Comparison of ENCODE assay signal across 22 mouse cellular contexts in the genomic region with DNA sequence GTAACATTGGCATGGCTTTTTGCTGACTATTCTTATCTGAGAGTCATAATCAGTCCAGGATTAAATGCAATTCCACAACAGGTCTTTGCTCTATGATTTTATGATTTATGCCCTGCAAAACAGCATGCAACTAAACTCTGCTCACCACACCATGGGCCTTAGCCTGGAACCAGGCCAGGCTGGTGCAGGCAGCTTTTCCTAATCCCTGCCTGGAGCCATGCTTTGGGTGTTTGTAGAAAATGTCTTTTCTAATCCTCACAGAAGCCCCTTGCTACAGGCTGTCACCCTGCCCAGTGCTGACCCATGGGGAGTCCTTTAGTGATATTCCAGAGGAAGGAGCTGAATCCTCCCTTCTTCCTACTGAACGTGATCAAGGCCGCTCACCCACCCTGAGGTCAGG.
A peak's percentile ranks its signal among the peaks of the same experiment; 100 is the strongest.
DNase-seq lines count a peak whose midpoint lies in the region; ATAC-seq and TF ChIP-seq lines count a peak whose summit lies in the region.
"Had no signal": no experiment of that assay in that cellular context is flagged by ENCODE, and none has a peak within 500 bp of the region (broad histone marks: within the 10 kb centered on the region; RNA-seq: fewer than 3 reads in every experiment).

No protein-coding gene starts in this region.

- H3K4me3 ChIP-seq in hindbrain, postnatal 0 days (ENCODE audit: low read length): no peak overlapping the region
- no peak overlapping the region for H3K4me3 ChIP-seq in hindbrain, embryonic 12.5 days
- no peak overlapping the region for H3K4me3 ChIP-seq in midbrain, embryonic 14.5 days (replicated peaks; ENCODE audit: low read depth, low read length)
- H3K4me3 ChIP-seq in midbrain, postnatal 0 days (ENCODE audit: low read depth, low read length): no peak overlapping the region
- no peak overlapping the region for H3K4me3 ChIP-seq in embryonic facial prominence, embryonic 12.5 days
- H3K4me3 ChIP-seq: forebrain, embryonic 15.5 days; heart, adult 2 months; heart, embryonic 15.5 days; hindbrain, embryonic 10.5 days; hindbrain, embryonic 15.5 days had no signal

- TF ChIP-seq CTCF in hindbrain, postnatal 0 days (IDR thresholded peaks at IDR 0.05; ENCODE audit: low read depth): no peak
- no peak for TF ChIP-seq CTCF in midbrain, postnatal 0 days (IDR thresholded peaks at IDR 0.05)

- H3K4me2 ChIP-seq in hindbrain, postnatal 0 days (ENCODE audit: low read depth, low read length): no peak overlapping the region
- H3K4me2 ChIP-seq in hindbrain, embryonic 12.5 days (replicated peaks): no peak overlapping the region
- H3K4me2 ChIP-seq in midbrain, embryonic 14.5 days (ENCODE audit: low read length): no peak overlapping the region
- H3K4me2 ChIP-seq in midbrain, postnatal 0 days (ENCODE audit: low read depth, low read length, poor library complexity, severe bottlenecking): no peak overlapping the region
- H3K4me2 ChIP-seq in embryonic facial prominence, embryonic 12.5 days (replicated peaks): no peak overlapping the region
- H3K4me2 ChIP-seq: forebrain, embryonic 15.5 days; heart, embryonic 11.5 days; heart, embryonic 15.5 days; hindbrain, embryonic 15.5 days had no signal

- H3K9ac ChIP-seq in hindbrain, postnatal 0 days (replicated peaks; ENCODE audit: low read length): no peak overlapping the region
- H3K9ac ChIP-seq in hindbrain, embryonic 12.5 days: no peak overlapping the region
- H3K9ac ChIP-seq in midbrain, embryonic 14.5 days (replicated peaks; ENCODE audit: low read length): no peak overlapping the region
- no peak overlapping the region for H3K9ac ChIP-seq in midbrain, postnatal 0 days (replicated peaks; ENCODE audit: low read length, poor library complexity, severe bottlenecking)
- H3K9ac ChIP-seq in embryonic facial prominence, embryonic 12.5 days: no peak overlapping the region
- H3K9ac ChIP-seq: forebrain, embryonic 15.5 days; heart, embryonic 15.5 days; hindbrain, embryonic 15.5 days had no signal

- H3K9me3 ChIP-seq in hindbrain, postnatal 0 days (ENCODE audit: low read length): no peaks in the 10 kb centered on the region
- no peaks in the 10 kb centered on the region for H3K9me3 ChIP-seq in hindbrain, embryonic 12.5 days (replicated peaks)
- H3K9me3 ChIP-seq in midbrain, embryonic 14.5 days (ENCODE audit: control insufficient read depth, low read length): no peaks in the 10 kb centered on the region
- H3K9me3 ChIP-seq in midbrain, postnatal 0 days (ENCODE audit: low read length): no peaks in the 10 kb centered on the region
- H3K9me3 ChIP-seq in embryonic facial prominence, embryonic 12.5 days: no peaks in the 10 kb centered on the region
- H3K9me3 ChIP-seq: forebrain, embryonic 15.5 days; heart, embryonic 15.5 days; hindbrain, embryonic 10.5 days; hindbrain, embryonic 15.5 days had no signal

- peak; percentile 11 to 24 for DNase-seq in cerebellum, postnatal 14 days
- DNase-seq in cerebellum, postnatal 36 days: no peak
- peak; percentile 40 for DNase-seq in hindbrain, postnatal 0 days (ENCODE audit: low spot score)
- peak; percentile 51 for DNase-seq in midbrain, embryonic 14.5 days
- DNase-seq in midbrain, postnatal 0 days (ENCODE audit: low spot score): no peak
- DNase-seq: adrenal gland, postnatal 36 days; cerebellum, adult 11 months; cerebellum, adult 9-10 months; gastrocnemius, postnatal 10 days; heart, adult 2 months had no signal

- 0 out of 2 replicates have a peak, but pooled peaks cover 5% of the 10 kb centered on the region for H3K4me1 ChIP-seq in hindbrain, postnatal 0 days (ENCODE audit: insufficient read depth, low read length)
- peaks cover 9% of the 10 kb centered on the region for H3K4me1 ChIP-seq in hindbrain, embryonic 12.5 days
- peaks cover 7% of the 10 kb centered on the region; the same call in 1 of the 2 replicates for H3K4me1 ChIP-seq in midbrain, embryonic 14.5 days (ENCODE audit: control insufficient read depth, insufficient read depth, low read length)
- H3K4me1 ChIP-seq in midbrain, postnatal 0 days (ENCODE audit: insufficient read depth, low read length): no peaks in the 10 kb centered on the region
- H3K4me1 ChIP-seq in embryonic facial prominence, embryonic 12.5 days: peaks cover 22% of the 10 kb centered on the region
- H3K4me1 ChIP-seq: heart, embryonic 15.5 days had no signal

- ATAC-seq in hindbrain, postnatal 0 days: no peak
- no peak for ATAC-seq in hindbrain, embryonic 12.5 days (ENCODE audit: low FRiP score)
- peak; percentile 34; the same call in 1 of the 2 replicates for ATAC-seq in midbrain, embryonic 14.5 days (ENCODE audit: low FRiP score, low TSS enrichment)
- ATAC-seq in midbrain, postnatal 0 days (ENCODE audit: low FRiP score): no peak
- ATAC-seq in embryonic facial prominence, embryonic 12.5 days (ENCODE audit: insufficient number of reproducible peaks, insufficient read depth, low FRiP score, low TSS enrichment): no peak
- ATAC-seq: activated CD4-positive, CD25-positive, alpha-beta regulatory T cell, adult 4 months; forebrain, embryonic 15.5 days; inflammation-experienced regulatory T-cells, adult 6 months; intestine, postnatal 0 days; Patski had no signal

- no peaks in the 10 kb centered on the region for H3K36me3 ChIP-seq in hindbrain, postnatal 0 days (ENCODE audit: insufficient read depth, low read length)
- H3K36me3 ChIP-seq in hindbrain, embryonic 12.5 days: no peaks in the 10 kb centered on the region
- H3K36me3 ChIP-seq in midbrain, embryonic 14.5 days (ENCODE audit: control insufficient read depth, insufficient read depth, low read length): no peaks in the 10 kb centered on the region
- H3K36me3 ChIP-seq in midbrain, postnatal 0 days (ENCODE audit: insufficient read depth, low read length): no peaks in the 10 kb centered on the region
- no peaks in the 10 kb centered on the region for H3K36me3 ChIP-seq in embryonic facial prominence, embryonic 12.5 days
- H3K36me3 ChIP-seq: forebrain, embryonic 15.5 days; heart, embryonic 15.5 days; hindbrain, embryonic 10.5 days; hindbrain, embryonic 15.5 days had no signal

- no peak overlapping the region for H3K27ac ChIP-seq in hindbrain, postnatal 0 days
- H3K27ac ChIP-seq in hindbrain, embryonic 12.5 days: no peak overlapping the region
- H3K27ac ChIP-seq in midbrain, embryonic 14.5 days (replicated peaks; ENCODE audit: low read depth, low read length): no peak overlapping the region
- H3K27ac ChIP-seq in midbrain, postnatal 0 days (ENCODE audit: low read depth, low read length): no peak overlapping the region
- peak overlapping the region; percentile 19; the same call in 1 of the 2 replicates for H3K27ac ChIP-seq in embryonic facial prominence, embryonic 12.5 days
- H3K27ac ChIP-seq: forebrain, embryonic 15.5 days; heart, adult 2 months; heart, embryonic 15.5 days; hindbrain, embryonic 10.5 days; hindbrain, embryonic 15.5 days had no signal

- no peaks in the 10 kb centered on the region for H3K27me3 ChIP-seq in hindbrain, postnatal 0 days (ENCODE audit: insufficient read depth, low read length)
- no peaks in the 10 kb centered on the region for H3K27me3 ChIP-seq in hindbrain, embryonic 12.5 days
- H3K27me3 ChIP-seq in midbrain, embryonic 14.5 days (ENCODE audit: control insufficient read depth, insufficient read depth, low read length): no peaks in the 10 kb centered on the region
- H3K27me3 ChIP-seq in midbrain, postnatal 0 days (ENCODE audit: insufficient read depth, low read length): no peaks in the 10 kb centered on the region
- no peaks in the 10 kb centered on the region for H3K27me3 ChIP-seq in embryonic facial prominence, embryonic 12.5 days
- H3K27me3 ChIP-seq: CH12.LX; forebrain, embryonic 15.5 days; heart, embryonic 15.5 days; hindbrain, embryonic 15.5 days; Patski had no signal

- WGBS in hindbrain, postnatal 0 days: 67% methylated on average over 2 of the region's 2 CpGs
- 48% methylated on average over 2 of the region's 2 CpGs for WGBS in hindbrain, embryonic 12.5 days
- WGBS in midbrain, embryonic 14.5 days: 58% methylated on average over 2 of the region's 2 CpGs
- WGBS in midbrain, postnatal 0 days: 56% methylated on average over 2 of the region's 2 CpGs
- 46% methylated on average over 2 of the region's 2 CpGs for WGBS in embryonic facial prominence, embryonic 12.5 days

Comparison
In these comparisons a context has a peak if more than half of its experiments do, and no peak if none do; other contexts are left out.
1. DNase-seq: peak in cerebellum, postnatal 14 days (2 of 2), hindbrain, postnatal 0 days (single experiment) and midbrain, embryonic 14.5 days (single experiment); none in cerebellum, postnatal 36 days (0 of 2) and midbrain, postnatal 0 days (single experiment).